Mouse (Mus musculus) heart, postnatal 0 days (tissue): ENCODE results near the gene Mast4. TPM values are rescaled to one million over a fixed set of nuclear protein-coding genes. Genes with fewer than 3 reads are reported as not detected.

Experiments used
- ATAC-seq: fragments of 200-750 bp; cut with Nextera tagmentation; 2 replicates; pipeline ENCODE4 v1.8.0; 2017; ENCODE audit warnings: low read depth, moderate number of reproducible peaks, moderate library complexity; ENCODE audit not compliant: insufficient read depth
- DNase-seq: peaks from one replicate; pipeline ENCODE4 v3.0.0-alpha.2; 2016; ENCODE audit warnings: low spot score
- H3K27ac ChIP-seq: fragments of 300-500 bp; sonication (generic); 2 replicates; pipeline ENCODE4 v1.5.1; 2014; ENCODE audit warnings: low read depth, mild to moderate bottlenecking
- H3K27me3 ChIP-seq: fragments of 300-500 bp; sonication (generic); 2 replicates; pipeline ENCODE4 v1.6.1; 2014; ENCODE audit warnings: low read length, mixed read lengths; ENCODE audit not compliant: control insufficient read depth, insufficient read depth
- H3K36me3 ChIP-seq: fragments of 300-500 bp; sonication (generic); replicated peaks from 2 replicates; pipeline ENCODE4 v1.6.1; 2014; ENCODE audit warnings: low read length, mixed read lengths; ENCODE audit not compliant: control insufficient read depth, insufficient read depth
- H3K4me1 ChIP-seq: fragments of 300-500 bp; sonication (generic); 2 replicates; pipeline ENCODE4 v1.6.1; 2014; ENCODE audit warnings: antibody characterized with exemption; ENCODE audit not compliant: control insufficient read depth, insufficient read depth
- H3K4me2 ChIP-seq: fragments of 300-500 bp; sonication (generic); 2 replicates; pipeline ENCODE4 v1.6.1; 2014; ENCODE audit warnings: low read depth, mild to moderate bottlenecking, low read length, moderate library complexity
- H3K4me3 ChIP-seq: fragments of 300-500 bp; sonication (generic); 2 replicates; pipeline ENCODE4 v1.5.1; 2014; ENCODE audit warnings: low read depth, low read length
- H3K9ac ChIP-seq: fragments of 300-500 bp; sonication (generic); replicated peaks from 2 replicates; pipeline ENCODE4 v1.6.1; 2014; ENCODE audit warnings: low read depth, low read length, mixed read lengths
- H3K9me3 ChIP-seq: fragments of 300-500 bp; sonication (generic); replicated peaks from 2 replicates; pipeline ENCODE4 v1.6.1; 2016; ENCODE audit warnings: low read length; ENCODE audit not compliant: control insufficient read depth
- CTCF ChIP-seq: IDR thresholded peaks from 2 replicates; pipeline ENCODE4 v1.5.1; 2016; ENCODE audit warnings: antibody characterized with exemption, control low read depth, low read depth
- EP300 ChIP-seq: IDR thresholded peaks from 2 replicates; pipeline ENCODE4 v1.6.1; 2016; ENCODE audit warnings: antibody characterized with exemption, low read depth
- WGBS: fragments of 180-500 bp; shearing (Covaris S2); extraction: QIAGEN DNeasy Blood & Tissue Kit; methylation state at CpG from one replicate; pipeline ENCODE4 v1.1.7; 2014; 5-methylcytosine and 5-hydroxymethylcytosine counted together
- polyA plus RNA-seq: library from polyadenylated mRNA; unstranded; fragments of >200 nt; fragmentation: Nextera tagmentation; extraction: Ambion mirVana; gene quantifications from 2 replicates; pipeline ENCODE4 v1.2.1, GENCODE M21; 2015
- total RNA-seq: library from RNA; depleted of rRNA; stranded (reverse); fragments of >200 nt; gene quantifications from 2 replicates; pipeline ENCODE4 v1.2.3, GENCODE M21; 2014; ENCODE audit warnings: low replicate concordance

The Mast4 gene
- total and polyA plus RNA-seq, 2 experiments from 2014 or later: 26.7 to 35.5 TPM

DNA sequence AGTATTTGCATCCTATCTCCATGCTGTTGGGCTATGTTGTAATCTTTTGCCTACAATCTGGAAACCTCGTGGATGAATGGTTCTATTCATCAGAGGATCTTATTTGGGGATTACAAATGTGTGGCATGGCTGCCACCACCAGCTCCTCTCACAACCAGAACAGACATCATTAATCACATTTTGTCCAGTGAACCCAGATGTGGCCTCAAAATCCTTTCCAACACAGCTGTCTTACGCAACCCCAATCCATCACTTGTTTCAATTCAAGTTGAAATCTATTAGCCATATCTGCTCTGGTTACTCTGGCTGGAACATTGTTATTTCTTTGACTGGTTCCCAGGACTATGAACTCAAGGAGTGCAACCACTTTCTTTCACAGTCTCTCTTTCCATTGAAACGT lies 20.4 kb upstream of the Mast4 start:
- H3K9ac ChIP-seq: no peak overlapping the region
- DNase-seq (no peak), ATAC-seq (no peak)
- no peaks in the 10 kb centered on the region for H3K4me1 ChIP-seq
- no peak overlapping the region for H3K27ac ChIP-seq
- no peaks in the 10 kb centered on the region for H3K27me3 ChIP-seq
- no peak overlapping the region for H3K4me3 ChIP-seq
- no peak overlapping the region for H3K4me2 ChIP-seq
- TF ChIP-seq CTCF (no peak), EP300 (no peak)
- no peaks in the 10 kb centered on the region for H3K9me3 ChIP-seq
- WGBS: 70% methylated on average over 3 of the region's 3 CpGs
- no peaks in the 10 kb centered on the region for H3K36me3 ChIP-seq

DNA sequence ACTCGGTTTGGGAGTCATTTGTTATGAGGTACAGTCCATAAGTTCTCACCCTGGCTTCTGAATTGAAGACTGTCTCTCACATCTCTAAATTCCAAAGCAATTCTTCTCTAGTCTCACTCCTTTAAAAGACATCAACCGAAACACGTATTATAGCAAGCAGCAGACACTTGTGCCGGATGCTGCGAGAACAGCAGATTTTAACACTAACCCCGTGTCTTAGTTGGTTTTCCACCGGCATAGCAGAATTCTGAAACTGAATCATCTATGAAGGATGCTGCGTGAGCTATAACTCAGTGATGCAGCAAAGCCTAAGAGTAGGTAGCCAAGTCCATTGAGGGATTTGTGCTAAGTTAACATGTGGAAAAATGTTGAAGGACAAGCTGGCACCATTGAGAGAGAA lies 10.5 kb upstream of the Mast4 start:
- ATAC-seq (no peak), DNase-seq (no peak)
- H3K9ac ChIP-seq: no peak overlapping the region
- no peak for TF ChIP-seq CTCF
- no peak for TF ChIP-seq EP300
- H3K27ac ChIP-seq: no peak overlapping the region
- H3K4me1 ChIP-seq: no peaks in the 10 kb centered on the region
- H3K36me3 ChIP-seq: no peaks in the 10 kb centered on the region
- H3K9me3 ChIP-seq: no peaks in the 10 kb centered on the region
- no peak overlapping the region for H3K4me3 ChIP-seq
- 89% methylated on average over 8 of the region's 8 CpGs for WGBS
- no peaks in the 10 kb centered on the region for H3K27me3 ChIP-seq
- no peak overlapping the region for H3K4me2 ChIP-seq

DNA sequence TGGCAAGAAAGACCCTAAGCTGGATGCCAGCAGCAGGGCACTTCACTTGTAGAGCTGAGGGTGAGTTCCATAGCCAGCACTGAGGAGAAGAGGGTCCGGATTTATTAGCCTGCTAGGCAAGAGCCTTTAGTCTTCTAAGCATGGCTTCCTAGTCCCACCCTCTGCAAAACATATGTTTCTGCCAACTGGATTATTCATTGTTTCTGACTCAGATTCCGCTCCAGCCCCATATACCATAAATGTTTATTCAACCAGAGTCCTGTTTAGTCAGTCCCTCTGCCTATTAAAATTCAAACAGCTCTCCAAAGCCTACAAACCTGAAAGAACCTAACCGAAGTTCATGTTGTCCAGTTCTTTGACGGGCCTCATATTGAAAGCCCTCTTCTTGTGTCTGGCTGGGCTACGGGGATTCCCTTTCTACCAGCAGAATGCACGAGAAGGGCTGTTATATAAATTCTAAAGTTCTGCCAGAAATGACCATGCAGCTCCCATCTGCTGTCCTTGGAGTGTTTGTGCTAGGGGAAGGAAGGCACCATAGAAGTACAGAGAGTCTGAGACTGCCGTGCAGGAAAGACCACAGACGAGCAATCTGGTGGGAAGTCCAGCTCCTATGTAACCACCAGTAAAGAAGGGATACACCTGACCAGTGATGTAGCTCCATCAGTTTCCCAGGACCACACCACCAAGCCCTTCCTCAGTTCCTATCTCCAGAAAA lies 9.9 kb upstream of the Mast4 start:
- H3K9me3 ChIP-seq: no peaks in the 10 kb centered on the region

DNA sequence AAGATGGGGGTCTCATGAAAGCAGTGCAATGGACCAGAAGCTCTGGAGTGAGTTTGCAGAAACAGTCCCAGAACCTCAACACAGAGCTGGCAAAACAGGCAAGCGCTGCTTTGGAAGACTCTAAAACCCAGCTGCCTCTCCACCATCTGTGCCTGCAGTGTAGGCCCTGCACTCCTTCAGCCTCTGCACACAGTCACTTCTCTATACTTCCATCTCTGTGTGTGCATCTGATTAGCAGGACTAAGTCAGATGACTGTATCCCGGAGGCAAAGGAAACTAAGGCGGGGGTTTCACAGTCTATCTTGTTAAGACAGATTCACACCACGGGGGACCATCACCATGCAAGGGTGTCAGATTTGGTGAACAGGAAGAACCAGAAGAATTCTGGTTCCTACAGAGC lies 6.7 kb upstream of the Mast4 start:
- H3K4me2 ChIP-seq: no peak overlapping the region
- H3K27me3 ChIP-seq: 0 out of 2 replicates have a peak, but pooled peaks cover 3% of the 10 kb centered on the region
- no peak overlapping the region for H3K27ac ChIP-seq
- TF ChIP-seq CTCF (no peak), EP300 (no peak)
- DNase-seq (no peak), ATAC-seq (no peak)
- H3K4me1 ChIP-seq: no peaks in the 10 kb centered on the region
- no peaks in the 10 kb centered on the region for H3K9me3 ChIP-seq
- 73% methylated on average over 4 of the region's 4 CpGs for WGBS
- H3K9ac ChIP-seq: no peak overlapping the region
- H3K36me3 ChIP-seq: no peaks in the 10 kb centered on the region
- no peak overlapping the region for H3K4me3 ChIP-seq

More for the DNA sequence above, 9.9 kb upstream of the Mast4 start:
- H3K4me2 ChIP-seq: no peak overlapping the region
- no peak for TF ChIP-seq CTCF
- TF ChIP-seq EP300: no peak
- H3K27ac ChIP-seq: no peak overlapping the region
- WGBS: 78% methylated on average over 8 of the region's 8 CpGs
- ATAC-seq: no peak
- H3K9ac ChIP-seq: no peak overlapping the region
- H3K36me3 ChIP-seq: no peaks in the 10 kb centered on the region
- H3K4me3 ChIP-seq: no peak overlapping the region
- H3K27me3 ChIP-seq: no peaks in the 10 kb centered on the region
- no peak for DNase-seq
- no peaks in the 10 kb centered on the region for H3K4me1 ChIP-seq

DNA sequence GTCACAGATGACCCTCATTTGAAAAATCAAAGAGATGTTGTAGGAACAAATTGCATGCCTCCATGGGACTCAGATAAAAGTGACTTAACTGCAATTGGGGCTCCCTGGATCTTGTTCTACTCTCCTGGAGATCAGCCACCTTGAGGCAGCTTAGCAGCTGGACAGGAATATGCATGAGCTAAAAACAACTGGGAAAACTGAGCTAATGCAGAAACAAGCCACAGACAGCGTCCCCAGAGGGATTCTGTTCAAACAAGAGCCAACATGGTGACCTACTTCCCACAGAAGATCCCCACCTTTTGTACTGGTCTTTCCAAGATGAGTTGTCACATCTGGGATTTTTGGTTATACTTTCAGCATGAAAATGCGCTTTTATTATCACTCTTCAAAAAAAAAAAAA lies 4.3 kb upstream of the Mast4 start:
- no peak overlapping the region for H3K27ac ChIP-seq
- no peaks in the 10 kb centered on the region for H3K9me3 ChIP-seq
- no peak for TF ChIP-seq CTCF
- no peak for TF ChIP-seq EP300
- no peak overlapping the region for H3K4me3 ChIP-seq
- H3K9ac ChIP-seq: no peak overlapping the region
- H3K4me2 ChIP-seq: no peak overlapping the region
- WGBS: 60% methylated on average over 2 of the region's 2 CpGs
- H3K27me3 ChIP-seq: peaks cover 25% of the 10 kb centered on the region
- ATAC-seq (no peak), DNase-seq (no peak)
- no peaks in the 10 kb centered on the region for H3K36me3 ChIP-seq
- peaks cover 7% of the 10 kb centered on the region for H3K4me1 ChIP-seq

DNA sequence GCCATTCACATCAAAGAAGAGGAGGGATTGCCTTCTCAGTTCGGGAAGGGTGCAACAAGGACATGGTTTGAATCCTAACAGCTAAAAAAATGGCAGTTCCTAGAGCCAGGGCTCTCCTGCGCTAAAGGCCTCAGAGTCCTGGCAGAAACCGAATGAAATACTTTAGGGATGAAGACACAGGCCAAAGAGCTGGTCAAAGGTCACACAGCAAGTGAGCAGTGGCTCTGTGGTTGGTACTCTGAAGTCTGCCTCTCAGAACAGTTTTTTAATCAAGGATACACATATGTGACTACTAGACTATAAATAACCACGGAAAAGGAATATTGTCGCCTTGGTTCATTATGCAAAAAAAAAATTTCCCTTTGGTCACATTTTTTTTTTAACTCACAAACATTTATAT lies 1.9 kb upstream of the Mast4 start:
- H3K9ac ChIP-seq: no peak overlapping the region
- H3K9me3 ChIP-seq: no peaks in the 10 kb centered on the region
- no peak for ATAC-seq
- no peak overlapping the region for H3K4me3 ChIP-seq
- no peaks in the 10 kb centered on the region for H3K36me3 ChIP-seq
- TF ChIP-seq EP300 (no peak), CTCF (no peak)
- no peak overlapping the region for H3K4me2 ChIP-seq
- DNase-seq: no peak
- WGBS: 57% methylated on average over 5 of the region's 5 CpGs
- no peak overlapping the region for H3K27ac ChIP-seq
- H3K27me3 ChIP-seq: peaks cover 48% of the 10 kb centered on the region
- peaks cover 7% of the 10 kb centered on the region for H3K4me1 ChIP-seq
